Mouse (Mus musculus): ENCODE measurements around the gene Kctd19. TPM values are rescaled to one million over a fixed set of nuclear protein-coding genes. Genes with fewer than 3 reads are reported as not detected.

Kctd19 gene
- polyA plus RNA-seq, 1 experiment from 2014 or later = not detected

DNA sequence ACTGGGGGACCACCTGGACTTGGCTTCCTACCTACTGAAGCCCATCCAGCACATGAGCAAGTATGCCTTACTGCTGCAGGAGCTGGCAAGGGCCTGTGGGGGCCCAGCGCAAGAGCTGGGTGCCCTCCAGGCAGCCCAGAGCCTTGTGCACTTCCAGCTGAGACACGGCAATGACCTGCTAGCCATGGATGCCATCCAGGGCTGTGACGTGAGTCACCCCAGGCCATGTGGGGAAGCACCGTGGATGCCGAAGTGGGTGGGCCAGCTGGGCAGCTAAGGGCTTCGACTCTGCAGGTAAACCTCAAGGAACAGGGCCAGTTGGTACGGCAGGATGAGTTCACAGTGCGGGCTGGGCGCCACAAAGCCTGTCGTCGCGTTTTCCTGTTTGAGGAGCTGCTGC is 33.0 kb downstream of the Kctd19 start:
- WGBS = 81% methylated on average over 12 of the region's 12 CpGs
- Histone ChIP-seq H3K27me3 (replicated peaks) (no peaks in the 10 kb centered on the region), H3K4me2 (no peak overlapping the region), H3K9ac (no peak overlapping the region), H3K36me3 (no peaks in the 10 kb centered on the region), H3K4me1 (peaks cover 11% of the 10 kb centered on the region), H3K4me3 (replicated peaks) (no peak overlapping the region), H3K9me3 (no peaks in the 10 kb centered on the region), H3K27ac (no peak overlapping the region)
- no peak for ATAC-seq (ENCODE audit: insufficient read depth, low FRiP score, low read depth)

DNA sequence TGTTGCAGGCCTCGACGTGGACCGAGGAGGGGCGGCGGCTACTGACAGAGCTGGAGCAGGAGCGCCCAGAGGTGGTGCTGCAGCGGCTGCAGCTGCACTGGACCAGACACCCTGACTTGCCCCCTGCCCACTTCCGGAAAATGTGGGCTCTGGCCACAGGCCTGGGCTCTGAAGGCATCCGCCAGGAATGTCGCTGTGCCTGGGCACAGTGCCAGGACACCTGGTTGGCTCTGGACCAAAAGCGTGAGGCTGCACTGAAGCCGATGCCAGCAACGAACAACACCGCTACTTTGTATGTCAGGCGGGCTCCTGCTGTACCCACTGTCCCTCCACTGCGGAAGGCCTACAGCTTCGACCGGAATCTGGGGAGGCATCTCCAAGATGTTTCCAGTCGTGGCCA is 34.6 kb downstream of the Kctd19 start:
- Histone ChIP-seq H3K36me3 (no peaks in the 10 kb centered on the region), H3K4me1 (peaks cover 16% of the 10 kb centered on the region), H3K9me3 (no peaks in the 10 kb centered on the region), H3K4me3 (replicated peaks) (no peak overlapping the region), H3K9ac (no peak overlapping the region), H3K4me2 (no peak overlapping the region), H3K27me3 (replicated peaks) (no peaks in the 10 kb centered on the region), H3K27ac (no peak overlapping the region)
- WGBS = 54% methylated on average over 19 of the region's 19 CpGs
- ATAC-seq (ENCODE audit: insufficient read depth, low FRiP score, low read depth) = no peak

DNA sequence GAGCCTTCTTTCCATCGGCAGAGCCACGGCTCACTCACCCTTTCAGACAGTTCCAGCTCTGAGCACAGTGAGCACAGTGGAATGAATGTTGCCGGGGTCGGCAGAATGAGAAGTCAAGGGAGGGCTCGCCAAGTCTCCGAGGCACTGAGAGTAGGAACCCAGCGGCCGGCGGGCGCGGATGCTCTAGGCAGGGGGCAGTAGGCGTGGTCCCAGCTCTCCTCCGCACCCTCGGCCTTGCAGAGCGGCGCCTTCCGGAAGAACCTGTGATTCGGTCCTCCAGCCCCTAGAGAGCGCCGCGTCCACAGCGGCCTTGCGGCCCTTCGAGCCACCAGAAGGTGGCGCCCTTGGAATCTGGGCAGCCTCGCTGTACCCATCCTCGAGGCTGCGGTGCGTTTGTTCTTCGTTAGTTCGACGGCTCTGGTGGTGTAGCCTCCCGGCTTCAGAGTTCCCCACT is 38.8 kb downstream of the Kctd19 start:
- no peak for ATAC-seq (ENCODE audit: insufficient read depth, low FRiP score, low read depth)
- peak overlapping the region; percentile 8 for H3K4me3 ChIP-seq (replicated peaks)
- no peaks in the 10 kb centered on the region for H3K36me3 ChIP-seq
- WGBS = 30% methylated on average over 33 of the region's 33 CpGs
- H3K9ac ChIP-seq = no peak overlapping the region
- H3K27me3 ChIP-seq (replicated peaks) = no peaks in the 10 kb centered on the region
- no peak overlapping the region for H3K27ac ChIP-seq
- H3K4me2 ChIP-seq = peak overlapping the region; percentile 49
- peaks cover 13% of the 10 kb centered on the region; the same call in 1 of the 2 replicates for H3K4me1 ChIP-seq
- H3K9me3 ChIP-seq = no peaks in the 10 kb centered on the region

- H3K27ac ChIP-seq = no peak within 1 kb of the TSS
- no peak within 1 kb of the TSS for H3K4me3 ChIP-seq (replicated peaks)
- ATAC-seq (ENCODE audit: insufficient read depth, low FRiP score, low read depth) = no peak
- H3K4me2 ChIP-seq = peak within 1 kb of the TSS; percentile 49; the same call in 1 of the 2 replicates
- no peak within 1 kb of the TSS for H3K9ac ChIP-seq
- H3K27me3 ChIP-seq (replicated peaks) = no peaks in the 10 kb centered on the region
- no peaks in the 10 kb centered on the region for H3K9me3 ChIP-seq
- 45% methylated on average over 2 of the region's 2 CpGs for WGBS
- H3K4me1 ChIP-seq = peaks cover 5% of the 10 kb centered on the region; the same call in 1 of the 2 replicates
- H3K36me3 ChIP-seq = no peaks in the 10 kb centered on the region
Measured at GRCm38 (mm10) chr8:105373032-105373431, 40.3 kb downstream of the Kctd19 start, which contains the start of gene Plekhg4. Plekhg4 (plus strand) TSS chr8:105373274.

GRCm38 (mm10) chr8:105372473-105372872 is 40.8 kb downstream of the Kctd19 start:
- H3K36me3 ChIP-seq = no peaks in the 10 kb centered on the region
- WGBS = 74% methylated on average over 9 of the region's 9 CpGs
- H3K9ac ChIP-seq = no peak overlapping the region
- no peak overlapping the region for H3K4me3 ChIP-seq (replicated peaks)
- no peak overlapping the region for H3K4me2 ChIP-seq
- H3K9me3 ChIP-seq = no peaks in the 10 kb centered on the region
- H3K27ac ChIP-seq = no peak overlapping the region
- H3K27me3 ChIP-seq (replicated peaks) = no peaks in the 10 kb centered on the region
- no peak for ATAC-seq (ENCODE audit: insufficient read depth, low FRiP score, low read depth)
- peaks cover 5% of the 10 kb centered on the region; the same call in 1 of the 2 replicates for H3K4me1 ChIP-seq

DNA sequence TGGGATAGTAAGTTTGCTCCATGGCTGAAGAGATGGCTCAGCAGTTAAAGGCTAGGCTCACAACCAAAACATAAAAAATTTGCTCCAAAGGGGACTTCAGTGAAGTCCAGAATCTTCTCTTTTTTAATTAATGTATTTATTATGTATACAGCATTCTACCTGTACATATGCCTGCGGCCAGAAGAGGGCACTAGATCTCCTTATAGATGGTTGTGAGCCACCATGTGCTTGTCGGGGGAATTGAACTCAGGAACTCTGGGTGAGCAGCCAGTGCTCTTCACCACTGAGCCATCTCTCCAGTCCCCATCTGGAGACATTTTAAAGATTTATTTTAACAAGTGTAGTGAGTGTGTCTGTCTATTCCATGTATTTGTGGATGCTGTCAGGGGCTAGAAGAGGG is 46.2 kb downstream of the Kctd19 start:
- Histone ChIP-seq H3K27ac (no peak overlapping the region), H3K4me2 (no peak overlapping the region), H3K4me1 (peaks cover 5% of the 10 kb centered on the region; the same call in 1 of the 2 replicates), H3K9ac (no peak overlapping the region), H3K4me3 (replicated peaks) (no peak overlapping the region), H3K9me3 (no peaks in the 10 kb centered on the region), H3K36me3 (no peaks in the 10 kb centered on the region), H3K27me3 (replicated peaks) (no peaks in the 10 kb centered on the region)
- WGBS = 67% methylated on average over 2 of the region's 2 CpGs
- no peak for ATAC-seq (ENCODE audit: insufficient read depth, low FRiP score, low read depth)

- H3K4me2 ChIP-seq = no peak overlapping the region; the same call in 1 of the 2 replicates
- peaks cover 10% of the 10 kb centered on the region for H3K4me1 ChIP-seq
- H3K27me3 ChIP-seq (replicated peaks) = no peaks in the 10 kb centered on the region
- ATAC-seq (ENCODE audit: insufficient read depth, low FRiP score, low read depth) = peak; percentile 29; the same call in 1 of the 2 replicates
- H3K9me3 ChIP-seq = no peaks in the 10 kb centered on the region
- H3K9ac ChIP-seq = no peak overlapping the region
- peak overlapping the region; percentile 42 for H3K27ac ChIP-seq
- no peak overlapping the region for H3K4me3 ChIP-seq (replicated peaks)
- H3K36me3 ChIP-seq = no peaks in the 10 kb centered on the region
- WGBS = 54% methylated on average over 12 of the region's 12 CpGs
Measured at GRCm38 (mm10) chr8:105361751-105362702, 51.3 kb downstream of the Kctd19 start.

- Histone ChIP-seq H3K9ac (no peak overlapping the region), H3K36me3 (no peaks in the 10 kb centered on the region), H3K27me3 (replicated peaks) (no peaks in the 10 kb centered on the region), H3K4me1 (peaks cover 10% of the 10 kb centered on the region), H3K27ac (no peak overlapping the region), H3K9me3 (no peaks in the 10 kb centered on the region), H3K4me3 (replicated peaks) (no peak overlapping the region), H3K4me2 (no peak overlapping the region)
- WGBS = 51% methylated on average over 4 of the region's 4 CpGs
- no peak for ATAC-seq (ENCODE audit: insufficient read depth, low FRiP score, low read depth)
Measured at GRCm38 (mm10) chr8:105359646-105360045, 53.7 kb downstream of the Kctd19 start.

DNA sequence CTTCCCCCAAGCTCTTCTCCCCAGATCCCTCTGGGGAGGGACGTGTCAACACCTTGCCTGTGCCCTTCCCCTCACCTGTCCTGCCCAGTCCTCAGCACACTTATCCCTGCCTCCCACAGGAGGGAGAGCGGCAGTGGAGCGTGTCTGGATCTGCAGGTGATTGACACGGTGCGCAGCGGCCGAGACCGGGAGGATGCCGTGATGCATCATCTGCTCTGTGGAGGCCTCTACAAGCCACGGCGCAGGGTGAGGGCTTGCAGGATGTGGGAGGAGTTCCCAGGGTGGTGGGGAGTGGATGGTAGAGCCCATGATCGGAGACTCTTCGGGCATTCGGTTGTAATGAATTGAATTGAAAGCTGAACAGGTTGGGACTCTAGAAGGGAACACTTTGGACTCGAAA is 54.1 kb downstream of the Kctd19 start:
- Histone ChIP-seq H3K36me3 (no peaks in the 10 kb centered on the region), H3K4me1 (peaks cover 10% of the 10 kb centered on the region), H3K4me2 (no peak overlapping the region), H3K27me3 (replicated peaks) (no peaks in the 10 kb centered on the region), H3K4me3 (replicated peaks) (no peak overlapping the region), H3K9me3 (no peaks in the 10 kb centered on the region), H3K9ac (no peak overlapping the region), H3K27ac (no peak overlapping the region)
- no peak for ATAC-seq (ENCODE audit: insufficient read depth, low FRiP score, low read depth)
- WGBS = 62% methylated on average over 15 of the region's 15 CpGs

DNA sequence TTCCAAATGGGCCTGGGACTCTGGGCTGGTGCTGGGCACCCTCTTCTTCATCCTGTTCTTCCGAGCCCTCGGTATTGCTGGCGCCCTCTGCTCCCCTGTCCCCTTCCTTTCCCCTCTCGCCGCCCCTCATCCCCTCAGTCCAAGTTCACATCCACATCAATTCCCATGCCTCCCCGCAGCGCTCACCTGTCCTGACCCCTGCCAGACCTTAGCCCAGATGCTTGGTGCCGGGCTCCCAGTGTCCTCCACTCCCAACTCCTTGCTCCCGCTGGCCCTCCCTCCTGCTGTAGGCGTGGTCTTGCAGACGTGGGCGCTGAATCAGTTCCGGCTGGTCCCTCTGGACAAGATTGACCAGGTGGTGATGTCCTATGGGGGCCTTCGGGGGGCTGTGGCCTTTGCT is 56.6 kb downstream of the Kctd19 start:
- Histone ChIP-seq H3K4me1 (peaks cover 4% of the 10 kb centered on the region; the same call in 1 of the 2 replicates), H3K36me3 (no peaks in the 10 kb centered on the region), H3K9ac (no peak overlapping the region), H3K27ac (no peak overlapping the region), H3K4me2 (no peak overlapping the region), H3K27me3 (replicated peaks) (no peaks in the 10 kb centered on the region), H3K9me3 (no peaks in the 10 kb centered on the region), H3K4me3 (replicated peaks) (no peak overlapping the region)
- no peak for ATAC-seq (ENCODE audit: insufficient read depth, low FRiP score, low read depth)
- WGBS = 87% methylated on average over 14 of the region's 14 CpGs

GRCm38 (mm10) chr8:105355179-105356024 is 57.9 kb downstream of the Kctd19 start:
- Histone ChIP-seq H3K9me3 (no peaks in the 10 kb centered on the region), H3K36me3 (no peaks in the 10 kb centered on the region), H3K27ac (no peak overlapping the region), H3K9ac (no peak overlapping the region), H3K4me3 (replicated peaks) (no peak overlapping the region), H3K4me1 (no peaks in the 10 kb centered on the region), H3K4me2 (no peak overlapping the region), H3K27me3 (replicated peaks) (no peaks in the 10 kb centered on the region)
- ATAC-seq (ENCODE audit: insufficient read depth, low FRiP score, low read depth) = no peak
- WGBS = 66% methylated on average over 26 of the region's 26 CpGs
